Mouse (Mus musculus) neural tube, embryonic 14.5 days (tissue): Measurements from ENCODE around the gene Pgpep1. TPM values are rescaled to one million over a fixed set of nuclear protein-coding genes. Genes with fewer than 3 reads are reported as not detected.
A peak's percentile ranks its signal among the peaks of the same experiment; 100 is the strongest.

Experiments used
- ATAC-seq: fragments of 200-750 bp; cut with Nextera tagmentation; 2 replicates; pipeline ENCODE4 v1.8.0; 2017; ENCODE audit warnings: low read depth, mild to moderate bottlenecking, moderate TSS enrichment, moderate library complexity
- H3K27ac ChIP-seq: fragments of 300-500 bp; sonication (generic); 2 replicates; pipeline ENCODE4 v1.5.1; 2014; ENCODE audit warnings: low read depth, mild to moderate bottlenecking, control low read depth, low read length, moderate library complexity, mixed read lengths
- H3K27me3 ChIP-seq: fragments of 300-500 bp; sonication (generic); 2 replicates; pipeline ENCODE4 v1.6.1; 2014; ENCODE audit warnings: low read length; ENCODE audit not compliant: control insufficient read depth, insufficient read depth
- H3K36me3 ChIP-seq: fragments of 300-500 bp; sonication (generic); 2 replicates; pipeline ENCODE4 v1.6.1; 2014; ENCODE audit warnings: low read length, mixed read lengths; ENCODE audit not compliant: control insufficient read depth, insufficient read depth
- H3K4me1 ChIP-seq: fragments of 300-500 bp; sonication (generic); 2 replicates; pipeline ENCODE4 v1.6.1; 2014; ENCODE audit warnings: low read length; ENCODE audit not compliant: control insufficient read depth, insufficient read depth
- H3K4me2 ChIP-seq: fragments of 300-500 bp; sonication (generic); 2 replicates; pipeline ENCODE4 v1.6.1; 2014; ENCODE audit warnings: mild to moderate bottlenecking, low read depth, low read length, control low read depth
- H3K4me3 ChIP-seq: fragments of 300-500 bp; sonication (generic); 2 replicates; pipeline ENCODE4 v1.5.1; 2014; ENCODE audit warnings: low read depth, low read length, control low read depth, mixed read lengths
- H3K9ac ChIP-seq: fragments of 300-500 bp; sonication (generic); replicated peaks from 2 replicates; pipeline ENCODE4 v1.6.1; 2014; ENCODE audit warnings: low read depth, mild to moderate bottlenecking, control low read depth, low read length, mixed read lengths
- H3K9me3 ChIP-seq: fragments of 300-500 bp; sonication (generic); 2 replicates; pipeline ENCODE4 v1.6.1; 2016; ENCODE audit warnings: low read length; ENCODE audit not compliant: control insufficient read depth
- WGBS: fragments of 180-500 bp; shearing (Covaris S2); extraction: QIAGEN DNeasy Blood & Tissue Kit; methylation state at CpG from one replicate; pipeline ENCODE4 v1.1.7; 2014; 5-methylcytosine and 5-hydroxymethylcytosine counted together
- polyA plus RNA-seq: library from polyadenylated mRNA; unstranded; fragments of >200 nt; fragmentation: Nextera tagmentation; extraction: Ambion mirVana; gene quantifications from 2 replicates; pipeline ENCODE4 v1.2.1, GENCODE M21; 2014

The Pgpep1 gene
- polyA plus RNA-seq, 1 experiment from 2014 or later = 85.2 TPM

- H3K4me3 ChIP-seq = no peak overlapping the region
- H3K36me3 ChIP-seq = no peaks in the 10 kb centered on the region
- no peak overlapping the region for H3K27ac ChIP-seq
- no peaks in the 10 kb centered on the region for H3K9me3 ChIP-seq
- ATAC-seq = no peak
- 82% methylated on average over 6 of the region's 6 CpGs for WGBS
- H3K4me2 ChIP-seq = no peak overlapping the region
- peaks cover 4% of the 10 kb centered on the region; the same call in 1 of the 2 replicates for H3K27me3 ChIP-seq
- no peaks in the 10 kb centered on the region for H3K4me1 ChIP-seq
- H3K9ac ChIP-seq = no peak overlapping the region
These were observed 24.7 kb downstream of the Pgpep1 start for GRCm38 (mm10) chr8:70635527-70635926.

- Histone ChIP-seq H3K4me1 (0 out of 2 replicates have a peak, but pooled peaks cover 9% of the 10 kb centered on the region), H3K9ac (no peak overlapping the region), H3K4me2 (no peak overlapping the region), H3K36me3 (no peaks in the 10 kb centered on the region), H3K4me3 (no peak overlapping the region), H3K27me3 (peaks cover 4% of the 10 kb centered on the region; the same call in 1 of the 2 replicates), H3K9me3 (no peaks in the 10 kb centered on the region), H3K27ac (no peak overlapping the region)
- 63% methylated on average over 6 of the region's 6 CpGs for WGBS
- ATAC-seq = no peak
These were observed 26.1 kb downstream of the Pgpep1 start for GRCm38 (mm10) chr8:70634066-70634465.

- WGBS = 84% methylated on average over 6 of the region's 6 CpGs
- Histone ChIP-seq H3K4me3 (no peak within 1 kb of the TSS), H3K27ac (no peak within 1 kb of the TSS), H3K4me2 (no peak within 1 kb of the TSS), H3K9ac (no peak within 1 kb of the TSS), H3K4me1 (0 out of 2 replicates have a peak, but pooled peaks cover 9% of the 10 kb centered on the region), H3K9me3 (no peaks in the 10 kb centered on the region), H3K27me3 (peaks cover 4% of the 10 kb centered on the region; the same call in 1 of the 2 replicates), H3K36me3 (no peaks in the 10 kb centered on the region)
- no peak for ATAC-seq
These were observed 27.8 kb downstream of the Pgpep1 start, which contains the start of gene Gdf15 for GRCm38 (mm10) chr8:70632346-70632892. Gene Gdf15, minus strand, starts transcription at chr8:70632456.

GRCm38 (mm10) chr8:70631436-70631835 is 28.8 kb downstream of the Pgpep1 start:
- 17% methylated on average over 20 of the region's 24 CpGs for WGBS
- Histone ChIP-seq H3K27me3 (peaks cover 4% of the 10 kb centered on the region; the same call in 1 of the 2 replicates), H3K4me2 (no peak overlapping the region), H3K9ac (no peak overlapping the region), H3K9me3 (no peaks in the 10 kb centered on the region), H3K4me1 (0 out of 2 replicates have a peak, but pooled peaks cover 9% of the 10 kb centered on the region), H3K27ac (no peak overlapping the region), H3K4me3 (no peak overlapping the region), H3K36me3 (no peaks in the 10 kb centered on the region)
- ATAC-seq = no peak

GRCm38 (mm10) chr8:70630532-70631381 is 29.4 kb downstream of the Pgpep1 start:
- Histone ChIP-seq H3K4me1 (0 out of 2 replicates have a peak, but pooled peaks cover 9% of the 10 kb centered on the region), H3K36me3 (no peaks in the 10 kb centered on the region), H3K4me2 (no peak overlapping the region), H3K27me3 (peaks cover 4% of the 10 kb centered on the region; the same call in 1 of the 2 replicates), H3K9me3 (no peaks in the 10 kb centered on the region), H3K27ac (no peak overlapping the region), H3K9ac (no peak overlapping the region), H3K4me3 (peak overlapping the region; percentile 38; the same call in 1 of the 2 replicates)
- 13% methylated on average over 22 of the region's 22 CpGs for WGBS
- ATAC-seq = 0 out of 2 replicates have a peak, but pooled peaks have one; percentile 9

- H3K36me3 ChIP-seq = no peaks in the 10 kb centered on the region
- peak overlapping the region; percentile 74 for H3K27ac ChIP-seq
- peak overlapping the region; percentile 59; the same call in 1 of the 2 replicates for H3K9ac ChIP-seq
- under 1% methylated on average over 60 of the region's 60 CpGs for WGBS
- H3K4me3 ChIP-seq = peak overlapping the region; percentile 38
- 0 out of 2 replicates have a peak, but pooled peaks cover 9% of the 10 kb centered on the region for H3K4me1 ChIP-seq
- peak; percentile 93 for ATAC-seq
- H3K4me2 ChIP-seq = peak overlapping the region; percentile 61
- peaks cover 4% of the 10 kb centered on the region; the same call in 1 of the 2 replicates for H3K27me3 ChIP-seq
- H3K9me3 ChIP-seq = no peaks in the 10 kb centered on the region
These were observed 30.3 kb downstream of the Pgpep1 start for GRCm38 (mm10) chr8:70629574-70630531.

GRCm38 (mm10) chr8:70628986-70629490 is 31.1 kb downstream of the Pgpep1 start:
- Histone ChIP-seq H3K27ac (peak overlapping the region; percentile 74; the same call in 1 of the 2 replicates), H3K27me3 (peaks cover 4% of the 10 kb centered on the region; the same call in 1 of the 2 replicates), H3K9ac (peak overlapping the region; percentile 59; the same call in 1 of the 2 replicates), H3K4me1 (0 out of 2 replicates have a peak, but pooled peaks cover 9% of the 10 kb centered on the region), H3K9me3 (no peaks in the 10 kb centered on the region), H3K4me3 (peak overlapping the region; percentile 38), H3K4me2 (peak overlapping the region; percentile 61), H3K36me3 (no peaks in the 10 kb centered on the region)
- ATAC-seq = peak; percentile 2; the same call in 1 of the 2 replicates
- WGBS = 55% methylated on average over 7 of the region's 7 CpGs

GRCm38 (mm10) chr8:70627041-70627440 is 33.1 kb downstream of the Pgpep1 start:
- Histone ChIP-seq H3K4me3 (no peak overlapping the region), H3K9me3 (no peaks in the 10 kb centered on the region), H3K27me3 (peaks cover 4% of the 10 kb centered on the region; the same call in 1 of the 2 replicates), H3K9ac (no peak overlapping the region), H3K4me1 (0 out of 2 replicates have a peak, but pooled peaks cover 9% of the 10 kb centered on the region), H3K4me2 (no peak overlapping the region), H3K27ac (no peak overlapping the region), H3K36me3 (no peaks in the 10 kb centered on the region)
- no peak for ATAC-seq
- 88% methylated on average over 5 of the region's 5 CpGs for WGBS
